Mouse (Mus musculus) natural killer cell, adult 2 months (primary cell): ENCODE data around the gene Gm5901.

Experiments
- DNase-seq, 2 experiments: peaks; one replicate each; pipeline ENCODE4 v3.0.0; 2022; ENCODE audit warnings: low spot score in 2 of 2

Gm5901 gene

DNA sequence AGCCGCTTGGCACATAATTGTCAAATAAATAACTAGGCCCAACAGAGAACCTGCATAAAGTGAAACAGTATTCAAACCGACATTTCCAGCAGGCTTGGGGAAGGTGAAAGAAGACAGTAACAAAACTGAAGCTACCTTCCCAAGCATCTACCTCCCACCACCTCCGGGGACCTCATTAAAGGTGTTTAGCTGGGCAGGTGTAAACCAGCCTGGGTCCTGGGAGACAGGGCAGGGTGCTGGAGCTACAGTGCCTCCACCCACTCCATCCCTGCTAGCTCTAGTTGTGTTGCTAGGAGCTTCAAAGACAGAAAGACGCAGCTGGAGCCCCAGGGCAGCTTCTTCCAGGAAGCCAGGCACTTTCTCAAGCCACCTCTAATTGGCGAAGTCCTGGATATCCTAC, 29.4 kb downstream of the Gm5901 start, which contains the start of gene Cnga4:
Gene Cnga4 (plus strand): TSS at position 301 of the 400 bp plus-strand sequence.
- no peak for DNase-seq

DNA sequence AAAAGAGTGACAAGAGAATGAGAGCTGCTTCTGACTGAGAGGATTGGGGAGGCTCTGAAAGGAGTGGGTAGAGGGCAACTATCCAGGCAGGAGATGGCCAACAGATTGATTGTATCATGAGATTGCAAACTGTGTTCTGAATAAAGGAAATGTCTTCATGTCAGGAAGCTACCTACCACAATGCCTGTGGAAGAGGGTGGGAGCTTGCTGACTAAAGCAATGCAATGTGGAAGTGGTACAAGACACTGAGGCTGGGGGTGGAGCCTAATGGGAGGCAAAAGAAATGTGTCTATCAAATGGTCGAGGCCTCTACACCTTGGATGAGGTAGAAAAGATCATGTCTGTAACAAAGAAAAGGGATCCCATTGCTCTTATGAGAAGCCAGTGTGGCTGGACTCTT, 31.5 kb downstream of the Gm5901 start:
- DNase-seq: no peak

DNA sequence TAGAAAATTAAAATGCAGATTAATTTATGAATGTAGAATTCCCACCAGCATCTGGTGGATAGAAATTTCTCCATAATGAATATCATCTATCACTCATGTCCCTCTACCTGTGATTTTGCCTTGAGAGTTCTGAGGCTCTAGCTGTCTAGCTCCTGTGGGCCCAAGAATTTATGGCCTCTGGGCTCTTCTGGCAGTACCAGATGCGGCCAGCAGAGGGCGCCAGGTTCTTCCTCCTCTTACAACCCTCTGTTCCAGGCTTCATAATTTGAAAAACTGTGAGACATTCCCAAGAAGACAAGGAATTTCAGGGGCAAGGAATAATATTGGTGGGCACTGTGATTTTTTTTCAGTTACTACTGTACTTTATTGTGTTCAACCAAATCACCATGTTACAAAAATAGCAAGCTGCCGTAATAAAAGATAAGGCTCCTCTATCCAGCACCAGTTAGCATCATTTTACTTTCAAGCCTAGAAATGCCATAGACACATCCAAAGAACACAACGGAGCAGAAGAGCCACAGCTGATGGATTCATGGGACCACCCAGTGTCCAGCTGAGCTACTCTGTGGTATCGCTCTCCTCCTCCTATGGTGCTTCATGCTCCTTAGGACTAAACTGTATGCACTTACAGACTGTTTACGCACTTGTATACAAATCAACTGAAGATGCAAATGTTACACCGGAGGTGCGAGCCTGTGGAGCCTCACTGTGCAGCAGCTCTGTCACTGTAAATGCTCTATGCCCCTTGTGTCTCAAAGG, 37.2 kb downstream of the Gm5901 start:
- peak; percentile 47 to 57 for DNase-seq

DNA sequence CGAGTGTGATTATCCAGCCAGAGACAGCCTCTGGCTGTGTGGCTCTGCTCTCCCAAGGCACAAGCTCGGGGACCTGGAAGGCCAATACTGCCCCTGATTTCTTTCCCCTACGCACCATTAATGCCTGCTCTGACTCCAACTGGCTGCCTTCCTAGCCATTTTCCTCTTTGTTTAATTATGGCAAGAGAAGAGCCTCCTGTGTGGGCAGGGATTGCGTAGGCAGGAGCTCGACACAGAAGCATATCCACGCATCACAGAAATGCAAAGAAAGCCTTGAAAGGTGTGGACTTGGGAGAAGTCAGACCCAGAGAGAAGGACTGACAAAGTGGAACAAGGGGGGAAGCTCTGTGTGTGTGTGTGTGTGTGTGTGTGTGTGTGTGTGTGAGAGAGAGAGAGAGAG, 39.5 kb downstream of the Gm5901 start:
- DNase-seq: no peak

DNA sequence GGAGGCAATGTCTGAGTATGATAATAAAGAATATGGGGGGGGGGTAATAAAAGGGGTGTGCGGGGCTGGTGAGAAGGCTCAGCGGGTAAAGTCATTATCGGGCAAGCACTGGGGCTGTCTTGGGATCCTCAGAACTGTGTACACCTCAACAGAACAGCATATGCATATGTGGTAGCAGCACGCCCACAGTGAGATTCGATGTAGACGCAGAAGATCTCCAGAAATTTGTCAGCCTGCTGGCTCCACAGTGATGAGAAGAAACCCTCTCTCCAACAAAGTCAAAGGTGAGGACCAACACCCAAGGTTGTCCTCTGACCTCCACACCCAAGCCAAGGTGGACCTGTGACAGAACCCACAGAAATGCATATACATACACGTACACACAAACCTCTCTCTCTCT, 41.7 kb downstream of the Gm5901 start:
- DNase-seq: no peak

DNA sequence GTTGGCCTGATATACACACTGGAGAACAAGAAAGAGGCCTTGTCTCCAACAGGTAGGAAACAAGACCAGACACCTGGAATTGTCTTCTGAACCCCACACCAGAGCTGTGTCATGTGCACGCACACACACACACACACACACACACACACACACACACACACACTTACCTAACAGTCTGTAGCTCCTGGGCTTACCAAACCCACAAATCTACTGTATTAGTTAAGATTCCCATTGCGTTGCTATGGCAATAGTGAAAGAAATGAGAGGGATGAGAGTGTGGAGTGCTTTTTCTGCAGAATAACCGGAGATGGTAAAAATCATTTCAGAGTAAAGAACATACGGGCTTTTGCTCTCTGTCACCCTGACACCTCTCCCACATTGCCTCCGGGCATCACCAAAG, 43.3 kb downstream of the Gm5901 start:
- DNase-seq: no peak

DNA sequence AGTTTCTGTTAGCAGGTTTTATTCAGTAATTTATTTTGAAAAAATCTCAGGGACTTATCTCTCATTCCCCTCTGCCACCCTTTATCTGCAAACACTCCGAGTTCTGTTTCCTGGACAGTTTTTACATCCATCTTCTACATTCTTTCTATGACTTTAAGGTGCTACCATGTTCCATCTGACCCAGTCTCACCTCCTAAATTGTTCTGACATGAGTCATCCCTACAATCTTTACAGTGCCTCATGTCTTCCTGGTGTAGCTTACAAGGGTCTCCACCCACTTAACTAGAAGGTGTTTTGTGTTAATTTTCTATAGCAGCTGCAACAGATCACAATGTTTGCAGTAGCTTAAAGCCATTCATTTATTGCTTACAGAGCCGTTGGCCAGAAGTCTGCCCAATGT, 46.1 kb downstream of the Gm5901 start:
- no peak for DNase-seq

DNA sequence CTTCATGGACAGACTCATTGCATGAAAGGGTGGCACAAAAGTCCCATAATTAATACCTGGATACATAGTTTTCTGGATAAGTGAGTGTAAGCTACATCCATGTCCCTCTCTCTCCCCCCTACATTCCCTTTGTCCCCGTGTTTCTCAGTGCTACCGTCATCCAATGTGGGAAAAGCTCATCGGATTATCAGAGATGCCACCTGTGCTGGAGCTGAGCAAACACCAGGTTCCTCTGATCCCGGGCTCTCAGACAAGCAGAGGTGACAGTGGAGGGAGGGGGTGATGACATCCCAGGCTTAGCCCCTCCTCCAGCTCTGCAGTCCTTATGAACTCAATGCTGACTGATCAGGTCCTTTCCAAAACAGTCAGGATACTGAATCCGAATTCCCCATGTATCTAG, 49.5 kb downstream of the Gm5901 start:
- no peak for DNase-seq

DNA sequence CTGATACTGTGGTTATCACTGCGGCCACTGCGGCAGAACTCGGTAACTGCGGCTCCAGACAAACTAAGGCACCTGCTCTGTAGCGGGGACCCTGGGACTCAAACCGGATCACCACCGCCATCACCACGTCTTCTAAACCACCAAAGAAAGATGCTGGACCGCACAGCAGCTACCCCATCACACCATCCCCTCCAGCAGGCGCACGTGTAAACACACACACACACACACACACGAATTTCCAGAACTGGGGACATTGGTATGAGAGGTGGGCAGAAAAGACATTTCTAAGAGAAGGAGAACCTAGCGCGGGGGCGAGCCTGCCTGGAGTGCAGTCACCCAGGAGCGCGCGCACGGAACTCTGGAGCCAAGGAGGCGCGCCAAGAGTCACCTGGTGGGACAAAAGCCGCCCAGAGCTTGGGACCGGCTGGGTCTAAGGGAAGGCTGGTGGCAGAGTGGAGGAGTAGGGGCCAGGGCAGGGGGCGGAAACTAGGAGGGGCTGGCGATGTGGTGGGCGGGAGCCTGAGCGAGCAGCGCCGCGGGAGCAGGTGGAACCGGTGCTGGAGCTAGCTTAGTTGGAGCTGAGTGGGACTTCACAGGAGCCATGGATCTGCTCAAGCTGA, 50.7 kb downstream of the Gm5901 start, which contains the start of gene Cckbr:
Gene Cckbr (plus strand): TSS at position 308 of the 620 bp plus-strand sequence.
- no peak for DNase-seq

DNA sequence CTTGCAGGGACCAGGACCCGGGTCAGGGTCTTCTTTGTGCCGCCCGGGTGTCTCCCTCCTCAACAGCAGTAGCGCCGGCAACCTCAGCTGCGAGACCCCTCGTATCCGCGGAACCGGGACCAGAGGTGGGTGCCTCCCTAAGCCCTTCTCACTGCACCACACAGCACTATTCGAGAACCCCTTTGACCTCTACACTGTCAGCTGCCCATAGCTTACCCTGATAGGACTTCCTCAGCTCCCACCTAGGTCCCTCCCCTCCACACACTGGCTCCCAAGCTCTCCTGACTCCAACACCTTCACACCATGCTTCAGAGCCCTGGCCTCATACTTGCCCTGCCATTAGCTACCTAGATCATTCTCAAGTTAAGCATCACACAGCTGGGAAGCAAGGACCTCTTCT, 51.2 kb downstream of the Gm5901 start:
- no peak for DNase-seq
